Mouse (Mus musculus) lung, postnatal 4 days (tissue): ENCODE results near the gene Pard3.

ENCODE experiments used
- DNase-seq, 2 experiments: peaks; one replicate each; pipeline ENCODE4 v3.0.0; 2021

Gene Pard3

GRCm38 (mm10) chr8:127655559-127655958 is 591.9 kb downstream of the Pard3 start:
- DNase-seq = no peak
